Mouse (Mus musculus) brain, embryonic 14.5 days (tissue): ENCODE results near the gene Stx1a.

Experiments
- CTCF ChIP-seq: fragments of 200-500 bp; IDR thresholded peaks from 2 replicates; pipeline ENCODE4 v1.5.1; 2012; ENCODE audit warnings: inconsistent platforms, mild to moderate bottlenecking, moderate library complexity, borderline replicate concordance; ENCODE audit not compliant: insufficient read depth, insufficient read length; ENCODE audit errors: extremely low read depth
- POLR2A ChIP-seq: fragments of 200-500 bp; IDR thresholded peaks from 2 replicates; pipeline ENCODE4 v1.6.1; 2012; ENCODE audit warnings: mild to moderate bottlenecking, inconsistent platforms, borderline replicate concordance; ENCODE audit not compliant: poor library complexity, insufficient read depth, insufficient read length, severe bottlenecking; ENCODE audit errors: extremely low read depth

DNA sequence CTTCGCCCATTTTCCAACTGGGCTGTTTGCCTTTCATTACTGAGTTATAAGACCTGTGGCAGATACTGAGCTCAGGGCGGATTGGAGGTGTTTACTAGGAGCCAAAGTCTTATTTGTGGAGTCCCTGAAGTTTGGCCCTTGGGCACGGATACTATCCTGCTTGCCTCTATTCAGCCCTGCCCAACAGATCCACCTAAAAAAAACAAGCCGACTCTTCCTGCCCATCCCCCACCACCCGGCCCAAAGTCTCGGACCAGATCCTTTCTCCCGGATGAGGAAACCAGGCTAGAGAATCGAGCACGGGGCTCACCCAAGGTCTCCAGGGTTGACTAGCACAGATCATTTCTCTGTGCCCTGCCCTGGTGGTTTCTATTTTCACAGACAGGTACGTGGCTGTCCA lies 42.1 kb upstream of the Stx1a start:
- no peak for TF ChIP-seq CTCF
- no peak for TF ChIP-seq POLR2A
